In genomic region chr16:22811477-22811876, GRCm38 (mm10) we compare ENCODE assay signal across 28 mouse cellular contexts. TPM values are rescaled to one million over a fixed set of nuclear protein-coding genes. Genes with fewer than 3 reads are reported as not detected.
DNase-seq lines count a peak whose midpoint lies in the region; ATAC-seq and TF ChIP-seq lines count a peak whose summit lies in the region.
"Had no signal": no experiment of that assay in that cellular context is flagged by ENCODE, and none has a peak within 500 bp of the region (broad histone marks: within the 10 kb centered on the region; RNA-seq: fewer than 3 reads in every experiment).

Gene Crygs (minus strand): TSS chr16:22811577.

- no peak for TF ChIP-seq POLR2A in liver, adult 2 months (IDR thresholded peaks at IDR 0.05; ENCODE audit: extremely low read depth, insufficient read depth, low read length)

- H3K9ac ChIP-seq in liver, adult 2 months (ENCODE audit: low read depth, low read length): no peak within 1 kb of the TSS
- no peak within 1 kb of the TSS for H3K9ac ChIP-seq in liver, embryonic 12.5 days
- H3K9ac ChIP-seq in midbrain, postnatal 0 days (replicated peaks; ENCODE audit: low read length, poor library complexity, severe bottlenecking): no peak within 1 kb of the TSS
- no peak within 1 kb of the TSS for H3K9ac ChIP-seq in hindbrain, embryonic 11.5 days (ENCODE audit: low read depth, low read length)
- H3K9ac ChIP-seq: embryonic facial prominence, embryonic 13.5 days; embryonic facial prominence, embryonic 15.5 days; forebrain, embryonic 13.5 days; forebrain, embryonic 15.5 days; forebrain, postnatal 0 days had no signal

- no peak within 1 kb of the TSS for H3K4me2 ChIP-seq in liver, embryonic 12.5 days
- no peak within 1 kb of the TSS for H3K4me2 ChIP-seq in midbrain, postnatal 0 days (ENCODE audit: low read depth, low read length, poor library complexity, severe bottlenecking)
- no peak within 1 kb of the TSS for H3K4me2 ChIP-seq in hindbrain, embryonic 11.5 days (replicated peaks; ENCODE audit: low read depth, low read length)
- H3K4me2 ChIP-seq: embryonic facial prominence, embryonic 13.5 days; embryonic facial prominence, embryonic 15.5 days; forebrain, embryonic 13.5 days; forebrain, embryonic 15.5 days had no signal

- no peaks in the 10 kb centered on the region for H3K9me3 ChIP-seq in liver, embryonic 12.5 days (replicated peaks)
- H3K9me3 ChIP-seq in midbrain, postnatal 0 days (ENCODE audit: low read length): no peaks in the 10 kb centered on the region
- H3K9me3 ChIP-seq in hindbrain, embryonic 11.5 days (ENCODE audit: control insufficient read depth, low read length): no peaks in the 10 kb centered on the region
- H3K9me3 ChIP-seq: embryonic facial prominence, embryonic 13.5 days; embryonic facial prominence, embryonic 15.5 days; forebrain, embryonic 13.5 days; forebrain, embryonic 15.5 days had no signal

- no peak within 1 kb of the TSS for H3K4me3 ChIP-seq in liver, adult 2 months (ENCODE audit: insufficient read depth, low read depth, low read length)
- H3K4me3 ChIP-seq in liver, embryonic 12.5 days: no peak within 1 kb of the TSS
- H3K4me3 ChIP-seq in midbrain, postnatal 0 days (ENCODE audit: low read depth, low read length): no peak within 1 kb of the TSS
- no peak within 1 kb of the TSS for H3K4me3 ChIP-seq in hindbrain, embryonic 11.5 days (ENCODE audit: low read depth, low read length)
- H3K4me3 ChIP-seq: embryonic facial prominence, embryonic 13.5 days; embryonic facial prominence, embryonic 15.5 days; erythroblast, embryonic 14.5 days; forebrain, embryonic 13.5 days; forebrain, embryonic 15.5 days had no signal

- H3K27me3 ChIP-seq in liver, adult 2 months (ENCODE audit: control insufficient read depth, insufficient read depth, low read length): no peaks in the 10 kb centered on the region
- peaks cover 12% of the 10 kb centered on the region for H3K27me3 ChIP-seq in liver, embryonic 12.5 days (replicated peaks)
- 0 out of 2 replicates have a peak, but pooled peaks cover 5% of the 10 kb centered on the region for H3K27me3 ChIP-seq in midbrain, postnatal 0 days (ENCODE audit: insufficient read depth, low read length)
- no peaks in the 10 kb centered on the region for H3K27me3 ChIP-seq in hindbrain, embryonic 11.5 days (ENCODE audit: control insufficient read depth, insufficient read depth, low read length)
- H3K27me3 ChIP-seq: embryonic facial prominence, embryonic 15.5 days had no signal

- H3K4me1 ChIP-seq in liver, adult 2 months (ENCODE audit: control insufficient read depth, insufficient read depth, low read length): no peaks in the 10 kb centered on the region
- H3K4me1 ChIP-seq in liver, embryonic 12.5 days: no peaks in the 10 kb centered on the region
- H3K4me1 ChIP-seq in midbrain, postnatal 0 days (ENCODE audit: insufficient read depth, low read length): no peaks in the 10 kb centered on the region
- no peaks in the 10 kb centered on the region for H3K4me1 ChIP-seq in hindbrain, embryonic 11.5 days (replicated peaks; ENCODE audit: control insufficient read depth, insufficient read depth, low read length)
- H3K4me1 ChIP-seq: embryonic facial prominence, embryonic 13.5 days; embryonic facial prominence, embryonic 15.5 days; forebrain, embryonic 13.5 days had no signal

- WGBS in liver, adult 2 months: 24% methylated on average over 2 of the region's 2 CpGs
- WGBS in liver, embryonic 12.5 days (ENCODE audit: insufficient replicate concordance): 62% methylated on average over 2 of the region's 2 CpGs
- WGBS in midbrain, postnatal 0 days: 88% methylated on average over 2 of the region's 2 CpGs
- 66% methylated on average over 2 of the region's 2 CpGs for WGBS in hindbrain, embryonic 11.5 days

- no peaks in the 10 kb centered on the region for H3K79me2 ChIP-seq in liver, adult 2 months (ENCODE audit: control insufficient read depth, insufficient read depth, low read length)

- ATAC-seq in liver, embryonic 12.5 days: no peak
- no peak for ATAC-seq in midbrain, postnatal 0 days (ENCODE audit: low FRiP score)
- ATAC-seq in hindbrain, embryonic 11.5 days (ENCODE audit: low FRiP score): no peak
- ATAC-seq: forebrain, embryonic 13.5 days; forebrain, embryonic 15.5 days; forebrain, postnatal 0 days had no signal

- peaks cover 14% of the 10 kb centered on the region for H3K36me3 ChIP-seq in liver, adult 2 months (ENCODE audit: control insufficient read depth, insufficient read depth, low read length)
- peaks cover 30% of the 10 kb centered on the region for H3K36me3 ChIP-seq in liver, embryonic 12.5 days
- 0 out of 2 replicates have a peak, but pooled peaks cover 5% of the 10 kb centered on the region for H3K36me3 ChIP-seq in midbrain, postnatal 0 days (ENCODE audit: insufficient read depth, low read length)
- H3K36me3 ChIP-seq in hindbrain, embryonic 11.5 days (ENCODE audit: control insufficient read depth, insufficient read depth, low read length): no peaks in the 10 kb centered on the region

- no peak for TF ChIP-seq CTCF in liver, adult 2 months (IDR thresholded peaks at IDR 0.05; ENCODE audit: low read depth, low read length)
- TF ChIP-seq CTCF in midbrain, postnatal 0 days (IDR thresholded peaks at IDR 0.05): no peak

- peak; percentile 23 for DNase-seq in liver, adult 2 months (ENCODE audit: extremely low read depth, low read depth, low spot score)
- DNase-seq in NIH3T3 (ENCODE audit: low read depth): peak; percentile 31
- DNase-seq in midbrain, postnatal 0 days (ENCODE audit: low spot score): no peak
- DNase-seq in hindbrain, embryonic 11.5 days (ENCODE audit: low spot score): no peak
- DNase-seq: adrenal gland, postnatal 10 days; adrenal gland, postnatal 25 days; cerebellum, adult 11 months; cerebellum, adult 18-20 months; cerebellum, adult 8-10 months; cerebellum, adult 9-11 months; cerebellum, postnatal 14 days; cerebellum, postnatal 36 days; embryo, embryonic 11 days; forebrain, postnatal 0 days had no signal

- no peak within 1 kb of the TSS for H3K27ac ChIP-seq in liver, adult 2 months (replicated peaks; ENCODE audit: insufficient read depth, low read depth, low read length)
- H3K27ac ChIP-seq in liver, embryonic 12.5 days: no peak within 1 kb of the TSS
- no peak within 1 kb of the TSS for H3K27ac ChIP-seq in midbrain, postnatal 0 days (ENCODE audit: low read depth, low read length)
- H3K27ac ChIP-seq in hindbrain, embryonic 11.5 days (ENCODE audit: low read depth, low read length): no peak within 1 kb of the TSS
- H3K27ac ChIP-seq: embryonic facial prominence, embryonic 13.5 days; embryonic facial prominence, embryonic 15.5 days; forebrain, embryonic 13.5 days; forebrain, embryonic 15.5 days had no signal

RNA-seq across cellular contexts. Expression of gene Crygs, which starts in this region (rescaled TPM):
- total RNA-seq in liver, adult 2 months (2014; rRNA removed): not detected in 2 replicates
- 0.10 and 0.14 TPM in 2 replicates for polyA plus RNA-seq in liver, adult 2 months (2012; rRNA removed)
- 0.19 and 0.25 TPM in 2 replicates for polyA plus RNA-seq in liver, embryonic 12.5 days (2016; fragmentation: Nextera tagmentation; extraction: Ambion mirVana)
- not detected in 2 replicates for total RNA-seq in midbrain, postnatal 0 days (2014; rRNA removed)
- 0.45 TPM in 1 of 2 replicates, not detected in the other for polyA plus RNA-seq in midbrain, postnatal 0 days (2015; fragmentation: Nextera tagmentation; extraction: Ambion mirVana)
- 0.26 TPM in 1 of 2 replicates, not detected in the other for polyA plus RNA-seq in hindbrain, embryonic 11.5 days (2014; fragmentation: Nextera tagmentation; extraction: Ambion mirVana)
- total RNA-seq: adrenal gland, adult 2 months; adrenal gland, postnatal 10 days; adrenal gland, postnatal 25 days; adrenal gland, postnatal 4 days; common myeloid progenitor, adult 5-6 weeks; ES-E14; forebrain, postnatal 0 days; MEL had no signal
- polyA plus RNA-seq: adrenal gland, adult 2 months; brain, embryonic 14.5 days; C2C12; embryonic facial prominence, embryonic 13.5 days; erythroblast, embryonic 14.5 days; forebrain, embryonic 11.5 days; forebrain, embryonic 13.5 days; forebrain, embryonic 15.5 days had no signal

Comparison
In these comparisons a context has a peak if more than half of its experiments do, and no peak if none do; other contexts are left out.
1. Peak in DNase-seq in liver, adult 2 months; RNA of the gene not detected or under 1 TPM.